Mouse (Mus musculus) brown adipose tissue, adult 24 weeks (tissue): ENCODE measurements around the gene Msi2. TPM values are rescaled to one million over a fixed set of nuclear protein-coding genes. Genes with fewer than 3 reads are reported as not detected.

ENCODE experiments used
- H3K27ac ChIP-seq: fragments of 200-500 bp; replicated peaks from 2 replicates; pipeline ENCODE4 v1.5.1; 2012; ENCODE audit warnings: low read depth, mild to moderate bottlenecking, low read length
- H3K4me1 ChIP-seq: fragments of 200-500 bp; 2 replicates; pipeline ENCODE4 v1.6.1; 2012; ENCODE audit warnings: low read length, mixed read lengths; ENCODE audit not compliant: control insufficient read depth, insufficient read depth, insufficient read length
- H3K4me3 ChIP-seq: fragments of 200-500 bp; 2 replicates; pipeline ENCODE4 v1.5.1; 2012; ENCODE audit warnings: low read depth, mild to moderate bottlenecking, low read length, moderate library complexity; ENCODE audit not compliant: insufficient read depth
- polyA plus RNA-seq: library from polyadenylated mRNA; stranded (reverse); fragments of >200 nt; gene quantifications from 2 replicates; pipeline ENCODE4 v1.2.4, GENCODE M21; 2012; ENCODE audit not compliant: missing spikeins, insufficient read depth, insufficient read length

Gene Msi2
- polyA plus RNA-seq, 1 experiment = 57.2 TPM

DNA sequence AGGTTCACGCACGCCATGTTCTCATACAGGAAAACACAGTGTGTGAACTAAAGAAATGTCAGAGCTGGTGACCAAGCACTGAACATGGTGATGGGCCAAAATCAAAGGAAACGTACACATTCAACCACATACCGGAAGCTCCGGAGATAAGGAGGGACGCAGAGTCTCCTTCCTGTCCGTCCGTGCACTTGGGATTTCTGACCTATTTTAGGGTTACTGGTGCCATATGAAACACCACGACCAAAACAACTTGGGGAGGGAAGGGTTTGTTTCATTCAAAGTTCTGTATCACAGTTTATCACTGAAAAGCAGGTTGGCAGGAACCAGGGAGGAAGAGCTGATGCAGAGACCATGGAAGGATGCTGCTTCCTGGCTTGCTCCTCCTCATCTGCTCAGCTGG is 44.2 kb downstream of the Msi2 start:
- Histone ChIP-seq H3K27ac (no peak overlapping the region), H3K4me1 (no peaks in the 10 kb centered on the region), H3K4me3 (no peak overlapping the region)

DNA sequence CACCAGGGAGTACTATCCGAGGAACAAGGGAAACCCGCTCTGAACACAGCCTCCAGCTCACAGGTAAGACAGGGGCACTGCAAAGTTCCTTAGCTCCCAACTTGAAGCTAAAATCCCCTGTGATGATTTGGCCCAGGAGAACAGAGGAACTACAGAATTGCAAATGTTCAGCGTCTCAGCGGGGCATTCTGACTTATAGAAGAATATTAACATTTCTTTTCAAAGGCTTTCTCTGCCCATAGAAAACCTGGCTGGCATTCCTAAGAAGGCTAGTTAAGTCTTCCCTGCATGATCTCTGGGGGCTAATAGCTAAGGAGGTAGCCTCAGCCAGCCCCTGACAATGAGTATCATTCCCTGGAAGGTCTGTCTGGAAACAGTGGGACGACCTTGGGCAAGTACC is 47.4 kb downstream of the Msi2 start:
- no peak overlapping the region for H3K27ac ChIP-seq
- no peak overlapping the region for H3K4me3 ChIP-seq
- no peaks in the 10 kb centered on the region for H3K4me1 ChIP-seq

DNA sequence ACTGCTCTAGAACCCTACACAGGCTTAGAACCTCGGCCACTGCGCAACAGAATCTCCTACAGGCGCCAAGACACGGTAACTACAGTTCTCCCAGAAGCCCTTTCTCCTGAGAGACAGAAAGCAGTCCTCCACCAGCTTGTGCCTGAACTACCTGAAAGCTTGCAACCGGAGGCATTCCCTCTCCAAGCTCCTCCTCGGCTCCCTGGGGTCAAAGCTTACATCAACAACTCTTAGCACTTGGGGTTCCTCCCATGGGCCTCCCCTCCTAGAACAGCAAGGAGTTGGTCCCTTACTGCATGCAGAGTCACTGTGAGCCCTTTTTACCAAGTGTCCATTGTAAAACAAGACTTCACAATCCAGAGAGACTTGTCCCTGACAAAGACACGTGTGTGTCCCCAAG is 49.2 kb downstream of the Msi2 start:
- H3K4me1 ChIP-seq = no peaks in the 10 kb centered on the region
- no peak overlapping the region for H3K4me3 ChIP-seq

DNA sequence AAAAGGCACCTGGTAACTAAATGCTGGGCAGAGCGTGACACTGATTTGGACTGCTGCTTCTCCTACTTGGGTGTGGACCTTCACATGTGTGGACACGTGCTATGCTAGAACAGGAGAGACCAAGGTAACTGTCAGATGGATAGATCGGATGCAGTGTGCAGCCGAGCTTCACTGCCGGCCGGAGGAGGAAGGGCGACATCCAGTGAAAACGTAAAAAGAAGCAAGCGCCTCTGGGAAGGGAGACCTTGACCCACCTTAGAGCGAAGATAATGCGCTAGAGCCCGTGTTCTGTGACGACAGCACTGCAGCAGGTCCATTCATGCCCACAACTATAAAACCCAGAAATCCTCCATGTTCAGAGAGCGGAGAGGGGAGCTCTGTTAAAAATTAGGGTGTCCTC is 50.0 kb downstream of the Msi2 start:
- Histone ChIP-seq H3K4me3 (no peak overlapping the region), H3K4me1 (peaks cover 3% of the 10 kb centered on the region; the same call in 1 of the 2 replicates)

More for the DNA sequence above, 49.2 kb downstream of the Msi2 start:
- no peak overlapping the region for H3K27ac ChIP-seq

DNA sequence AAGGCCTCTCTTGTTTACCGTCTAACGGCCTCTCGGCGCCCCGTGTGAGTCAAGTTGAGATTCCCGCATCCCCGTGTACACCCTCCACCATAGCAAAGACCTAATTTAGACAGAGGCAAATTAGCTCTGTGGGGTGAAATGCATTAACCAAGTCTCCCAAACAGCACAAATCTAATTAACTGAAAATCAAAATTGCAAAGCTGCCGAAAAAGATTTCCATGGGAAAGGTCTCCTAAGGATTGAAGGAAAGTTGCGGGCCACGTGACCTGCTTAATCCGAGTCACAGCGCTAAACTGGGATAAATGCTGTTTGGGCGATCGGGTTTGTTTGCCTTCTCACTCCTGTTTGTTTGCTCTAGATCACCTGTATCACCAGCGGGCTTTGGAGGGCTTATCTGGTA is 52.5 kb downstream of the Msi2 start:
- no peak overlapping the region for H3K4me3 ChIP-seq
- H3K4me1 ChIP-seq = peaks cover 19% of the 10 kb centered on the region
- H3K27ac ChIP-seq = no peak overlapping the region

More for the DNA sequence above, 50.0 kb downstream of the Msi2 start:
- no peak overlapping the region for H3K27ac ChIP-seq

DNA sequence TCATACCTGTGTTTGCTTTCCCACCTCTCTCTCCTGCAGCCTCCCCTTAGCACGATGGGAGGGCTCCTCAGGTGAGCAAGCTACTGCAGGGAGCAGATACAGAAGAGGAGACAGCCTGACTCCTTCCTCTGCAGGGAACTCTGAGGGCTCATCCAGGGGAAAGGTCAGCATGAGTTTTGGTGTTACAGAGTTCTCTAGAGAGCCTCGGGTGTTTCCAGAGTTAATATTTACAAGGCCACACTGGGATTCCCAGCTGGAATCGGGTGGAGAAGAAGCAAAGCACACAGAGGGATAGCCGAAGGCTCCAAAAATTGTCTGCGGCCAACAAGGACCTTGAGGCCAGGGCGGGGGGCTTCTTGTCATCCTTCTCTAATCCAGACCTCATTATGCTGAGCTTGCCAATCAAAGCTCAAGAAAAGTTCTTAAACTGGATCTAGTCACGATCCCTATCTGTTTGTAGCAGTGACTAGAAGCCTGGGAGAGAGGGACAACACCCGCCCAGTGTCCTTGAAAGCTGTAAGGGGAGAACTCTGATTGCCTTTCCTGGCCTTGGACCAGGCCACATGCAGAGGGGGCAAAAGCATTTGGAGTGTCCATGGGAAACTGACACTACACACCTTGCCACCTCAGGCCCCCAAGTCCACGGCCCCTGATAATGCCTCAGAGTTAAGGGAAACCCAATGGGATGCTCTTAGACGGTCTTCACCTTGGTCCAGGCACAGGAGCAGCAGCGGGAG is 56.7 kb downstream of the Msi2 start:
- no peak overlapping the region for H3K27ac ChIP-seq
- H3K4me3 ChIP-seq = no peak overlapping the region
- H3K4me1 ChIP-seq = peaks cover 19% of the 10 kb centered on the region

DNA sequence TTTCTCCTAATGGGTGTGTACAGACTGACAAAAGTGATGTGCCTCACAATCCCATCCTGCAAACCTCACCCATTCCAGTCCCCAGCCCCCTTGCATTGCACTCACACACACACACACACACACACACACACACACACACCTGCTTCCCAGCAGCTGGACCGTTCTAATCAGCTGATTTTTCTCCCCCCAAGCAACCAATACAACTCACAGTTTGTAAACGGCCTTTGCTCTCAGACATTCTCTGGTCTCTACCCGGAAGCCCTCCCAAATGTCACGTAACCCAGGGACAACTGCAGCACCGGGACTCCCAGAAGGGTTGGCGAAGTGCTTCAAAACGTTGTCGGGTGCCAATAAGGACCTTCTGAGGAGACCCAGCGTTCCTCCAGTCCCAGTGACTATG is 57.9 kb downstream of the Msi2 start:
- Histone ChIP-seq H3K4me1 (peaks cover 19% of the 10 kb centered on the region), H3K4me3 (no peak overlapping the region), H3K27ac (no peak overlapping the region)

DNA sequence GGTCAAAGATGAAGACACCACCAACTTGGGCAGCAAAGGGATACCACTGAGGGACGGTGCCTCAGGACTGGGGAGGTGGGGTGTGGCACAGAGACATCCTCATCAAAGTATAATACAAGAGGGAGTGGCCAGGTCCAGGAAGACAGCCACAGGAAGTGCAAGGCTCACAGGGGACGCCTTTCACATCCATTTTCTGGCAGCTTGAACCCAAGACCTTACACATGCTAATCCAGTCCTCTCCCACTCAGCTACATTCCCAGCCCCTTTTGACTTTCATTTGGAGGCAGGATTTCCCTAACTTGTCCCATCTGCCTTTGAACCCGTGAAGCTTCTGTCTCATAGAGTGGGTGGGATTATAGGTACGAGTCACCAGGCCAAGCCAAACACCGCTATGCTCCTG is 59.4 kb downstream of the Msi2 start:
- Histone ChIP-seq H3K27ac (no peak overlapping the region), H3K4me3 (no peak overlapping the region), H3K4me1 (peaks cover 25% of the 10 kb centered on the region)

DNA sequence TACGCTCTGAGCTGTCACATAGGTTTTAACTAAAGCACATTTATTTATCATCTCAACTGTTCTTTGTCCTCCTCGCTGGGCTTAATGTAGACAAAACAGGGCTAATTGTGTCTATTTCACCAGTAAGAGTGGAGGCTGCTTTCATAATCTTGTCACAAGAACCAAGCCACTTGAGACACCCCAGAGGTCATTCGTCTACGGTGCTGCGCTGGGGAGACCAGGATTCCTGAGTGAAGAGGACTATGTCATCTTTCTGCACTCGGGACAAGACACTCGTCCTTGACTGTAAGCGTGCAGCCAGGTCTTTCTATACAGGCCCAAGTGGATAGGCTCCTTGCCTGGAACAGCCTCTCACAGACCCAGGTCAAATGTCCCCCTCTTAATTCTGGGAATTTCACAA is 62.5 kb downstream of the Msi2 start:
- no peak overlapping the region for H3K4me3 ChIP-seq
- peaks cover 6% of the 10 kb centered on the region; the same call in 1 of the 2 replicates for H3K4me1 ChIP-seq
- H3K27ac ChIP-seq = peak overlapping the region; percentile 84

DNA sequence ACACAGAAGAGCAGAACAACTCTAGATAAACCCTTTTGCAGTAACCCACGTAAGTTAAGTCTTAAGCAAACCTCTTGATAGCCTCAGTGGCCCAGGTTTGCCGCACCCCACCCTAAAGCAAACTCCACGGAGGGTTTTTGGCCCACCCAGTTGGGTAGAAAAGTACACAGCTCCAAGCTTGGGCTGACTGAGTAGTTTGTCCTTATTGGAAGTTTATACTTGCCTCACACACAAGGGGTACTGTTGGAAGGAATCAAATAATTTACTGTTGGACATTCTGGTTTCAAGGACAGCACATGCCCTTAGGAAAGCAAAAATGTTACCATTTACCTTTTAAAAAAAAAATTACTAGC is 63.1 kb downstream of the Msi2 start:
- Histone ChIP-seq H3K4me1 (peaks cover 6% of the 10 kb centered on the region; the same call in 1 of the 2 replicates), H3K4me3 (no peak overlapping the region), H3K27ac (peak overlapping the region; percentile 89)

DNA sequence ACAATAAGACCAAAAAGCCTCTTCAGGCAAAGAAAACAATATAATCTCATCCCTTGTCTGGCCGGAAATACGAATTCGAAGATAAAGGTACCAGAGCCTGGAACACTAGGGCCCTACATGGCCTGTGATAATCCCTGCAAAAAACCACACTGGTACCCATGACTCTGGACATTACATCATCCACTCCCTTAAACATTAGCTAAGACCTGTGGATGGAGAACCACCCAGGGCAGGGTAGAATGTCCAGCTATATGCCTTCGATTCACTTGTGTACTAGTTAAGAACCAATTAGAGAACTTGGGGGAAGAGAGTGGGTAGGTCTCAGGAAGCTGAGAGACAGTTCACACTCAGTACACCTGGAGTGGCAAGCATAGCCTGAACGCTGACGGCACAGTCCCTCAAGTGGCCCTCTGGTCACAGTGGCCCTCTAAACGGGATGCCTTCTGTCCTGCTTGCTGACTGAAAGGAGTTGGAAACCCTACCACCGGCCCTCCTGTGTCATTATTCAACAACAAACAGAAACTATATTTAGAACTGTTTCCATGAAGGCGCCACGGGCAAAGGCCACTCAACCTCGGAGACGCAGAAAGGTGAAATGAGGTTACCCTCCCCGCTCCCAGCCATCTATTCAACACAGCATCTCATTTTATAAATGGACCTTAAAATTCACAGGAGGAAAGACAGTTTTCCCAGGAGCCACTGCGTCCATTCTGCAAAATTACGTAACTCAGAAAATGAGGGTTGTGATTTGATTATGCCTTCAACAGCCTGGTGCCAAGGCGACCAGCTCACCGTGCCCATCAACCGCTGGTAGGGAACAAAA is 63.7 kb downstream of the Msi2 start:
- no peak overlapping the region for H3K4me3 ChIP-seq
- peaks cover 6% of the 10 kb centered on the region; the same call in 1 of the 2 replicates for H3K4me1 ChIP-seq
- H3K27ac ChIP-seq = peak overlapping the region; percentile 94

DNA sequence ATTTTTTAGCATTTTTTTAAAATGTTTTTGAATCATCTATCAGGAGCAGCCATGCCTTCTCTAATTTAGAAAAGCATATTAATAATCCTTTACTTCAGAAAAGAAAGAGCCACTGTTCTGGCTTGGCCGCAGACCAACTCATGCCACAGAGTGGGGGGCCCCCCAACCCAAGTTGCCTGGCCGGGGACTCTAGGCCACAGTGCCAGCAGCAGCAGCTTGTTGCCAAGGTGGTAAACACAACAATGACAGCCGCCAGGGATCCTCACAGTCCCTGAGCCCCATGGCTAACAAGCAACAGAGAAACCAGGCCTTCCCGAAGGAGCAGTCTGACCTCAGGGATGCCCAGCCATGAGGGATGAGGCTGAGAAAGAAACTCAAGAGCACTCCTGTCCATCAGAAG is 68.0 kb downstream of the Msi2 start:
- peaks cover 6% of the 10 kb centered on the region; the same call in 1 of the 2 replicates for H3K4me1 ChIP-seq
- no peak overlapping the region for H3K4me3 ChIP-seq
- H3K27ac ChIP-seq = no peak overlapping the region

DNA sequence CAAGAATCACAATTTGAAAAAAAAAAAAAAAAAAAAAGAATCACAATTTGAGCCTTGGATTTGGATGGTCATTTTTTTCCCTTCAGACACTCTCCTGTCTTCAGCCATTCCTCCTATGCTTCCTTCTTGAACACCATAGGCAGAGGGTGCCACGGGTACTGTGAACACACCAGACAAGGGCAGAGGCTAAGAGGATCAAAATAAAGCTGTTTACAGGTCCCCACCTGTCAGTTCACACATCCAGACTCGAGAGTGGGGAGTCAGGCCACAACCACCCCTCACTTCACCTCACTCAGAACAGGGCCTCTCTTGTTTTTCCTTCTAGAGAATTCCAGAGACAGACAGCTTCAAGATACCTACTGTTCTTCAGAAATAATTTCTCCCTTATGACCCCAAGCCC is 69.3 kb downstream of the Msi2 start:
- peaks cover 2% of the 10 kb centered on the region; the same call in 1 of the 2 replicates for H3K4me1 ChIP-seq
- H3K4me3 ChIP-seq = no peak overlapping the region
- H3K27ac ChIP-seq = no peak overlapping the region

DNA sequence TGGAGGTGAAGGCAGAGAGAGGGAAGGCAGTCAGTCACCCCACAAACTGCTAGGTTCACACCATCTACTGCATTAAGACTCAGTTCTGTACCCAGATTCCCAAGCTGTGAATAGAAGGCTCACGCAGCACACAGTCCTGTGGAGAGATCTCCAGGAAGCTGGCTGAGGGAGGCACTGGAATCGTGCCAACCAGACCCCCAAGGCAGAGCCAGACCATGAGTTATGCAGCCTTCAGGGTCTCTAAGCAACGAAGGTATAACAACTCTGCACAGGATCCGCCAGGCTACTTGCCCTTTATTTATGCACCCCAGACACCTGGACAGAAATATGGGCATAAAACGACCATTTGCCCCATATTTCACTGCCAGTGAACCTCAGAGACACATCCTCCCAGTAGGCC is 69.9 kb downstream of the Msi2 start:
- H3K27ac ChIP-seq = no peak overlapping the region
- no peak overlapping the region for H3K4me3 ChIP-seq
- H3K4me1 ChIP-seq = 0 out of 2 replicates have a peak, but pooled peaks cover 4% of the 10 kb centered on the region

DNA sequence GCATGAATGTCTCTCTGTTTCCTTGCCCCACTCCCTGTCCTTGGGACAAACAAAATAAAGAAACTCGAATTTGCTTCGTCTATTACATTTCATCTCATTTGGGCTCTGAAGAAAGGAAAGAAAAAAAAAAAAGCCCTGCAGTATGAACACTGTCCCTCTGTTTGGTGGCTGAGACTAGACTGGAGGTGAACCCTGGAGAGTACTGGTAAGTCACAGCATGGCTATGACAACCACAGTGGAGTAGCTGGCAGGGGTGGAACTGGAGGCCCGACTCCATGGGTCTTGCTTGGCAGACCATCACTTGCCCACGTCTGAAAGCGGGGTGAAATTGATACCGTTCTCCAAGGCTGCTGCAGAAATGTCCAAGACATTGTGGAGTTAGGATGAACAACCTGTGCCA is 71.8 kb downstream of the Msi2 start:
- Histone ChIP-seq H3K4me3 (no peak overlapping the region), H3K27ac (no peak overlapping the region), H3K4me1 (0 out of 2 replicates have a peak, but pooled peaks cover 4% of the 10 kb centered on the region)

DNA sequence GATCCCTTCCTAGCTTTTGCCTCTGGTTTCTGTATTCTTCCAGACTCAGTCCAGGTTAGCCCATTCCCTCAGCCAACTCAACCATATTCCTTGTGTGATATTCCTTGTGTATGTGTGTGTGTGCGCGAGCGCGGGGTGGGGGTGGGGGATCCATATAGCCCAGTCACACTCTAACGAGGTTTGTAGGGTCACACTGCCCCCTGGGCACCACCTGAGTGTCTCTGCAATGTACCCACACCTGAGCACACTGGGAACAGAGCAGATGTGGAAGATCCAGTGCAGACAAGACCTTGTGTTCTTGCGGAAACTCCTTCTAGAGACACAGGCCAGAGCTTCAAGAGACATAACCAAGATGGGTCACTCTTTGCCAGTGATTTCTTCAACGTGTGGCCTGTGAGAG is 72.5 kb downstream of the Msi2 start:
- Histone ChIP-seq H3K27ac (no peak overlapping the region), H3K4me3 (no peak overlapping the region), H3K4me1 (0 out of 2 replicates have a peak, but pooled peaks cover 4% of the 10 kb centered on the region)
